Mouse (Mus musculus) heart, embryonic 14.5 days (tissue): ENCODE data around the gene Celf2. TPM values are rescaled to one million over a fixed set of nuclear protein-coding genes. Genes with fewer than 3 reads are reported as not detected.

Source experiments
- ATAC-seq: fragments of 200-750 bp; cut with Nextera tagmentation; 2 replicates; pipeline ENCODE4 v1.8.0; 2017; ENCODE audit warnings: low read depth, moderate TSS enrichment; ENCODE audit not compliant: insufficient number of reproducible peaks, insufficient read depth, low FRiP score
- H3K27ac ChIP-seq, 2 experiments: fragments of 200-500 bp in 1 of 2; fragments of 300-500 bp in 1 of 2; sonication (generic) in 1 of 2; replicated peaks in 1 of 2; 2 replicates each; pipeline ENCODE4 v1.5.1; 2012 to 2014; ENCODE audit warnings: low read depth in 2 of 2, low read length in 2 of 2, control low read depth in 1 of 2, mild to moderate bottlenecking in 1 of 2, mixed read lengths in 1 of 2; ENCODE audit not compliant: control insufficient read depth in 1 of 2, insufficient read depth in 1 of 2
- H3K27me3 ChIP-seq: fragments of 300-500 bp; sonication (generic); 2 replicates; pipeline ENCODE4 v1.6.1; 2014; ENCODE audit warnings: mild to moderate bottlenecking, low read length, control low read depth; ENCODE audit not compliant: control insufficient read depth, insufficient read depth
- H3K36me3 ChIP-seq: fragments of 300-500 bp; sonication (generic); 2 replicates; pipeline ENCODE4 v1.6.1; 2014; ENCODE audit warnings: mild to moderate bottlenecking, control low read depth, low read length, mixed read lengths; ENCODE audit not compliant: control insufficient read depth, insufficient read depth
- H3K4me1 ChIP-seq, 2 experiments: fragments of 200-500 bp in 1 of 2; fragments of 300-500 bp in 1 of 2; sonication (generic) in 1 of 2; 2 replicates each; pipeline ENCODE4 v1.6.1; 2012 to 2014; ENCODE audit warnings: low read length in 2 of 2, control low read depth in 1 of 2, mixed read lengths in 1 of 2; ENCODE audit not compliant: control insufficient read depth in 2 of 2, insufficient read depth in 2 of 2
- H3K4me2 ChIP-seq: fragments of 300-500 bp; sonication (generic); 2 replicates; pipeline ENCODE4 v1.6.1; 2014; ENCODE audit warnings: mild to moderate bottlenecking, low read length
- H3K4me3 ChIP-seq, 2 experiments: fragments of 200-500 bp in 1 of 2; fragments of 300-500 bp in 1 of 2; sonication (generic) in 1 of 2; 2 replicates each; pipeline ENCODE4 v1.5.1; 2012 to 2014; ENCODE audit warnings: low read length in 2 of 2, mild to moderate bottlenecking in 2 of 2, control low read depth in 1 of 2, low read depth in 1 of 2, moderate library complexity in 1 of 2; ENCODE audit not compliant: control insufficient read depth in 1 of 2, insufficient read depth in 1 of 2
- H3K9ac ChIP-seq: fragments of 300-500 bp; sonication (generic); 2 replicates; pipeline ENCODE4 v1.6.1; 2014; ENCODE audit warnings: mild to moderate bottlenecking, low read length
- H3K9me3 ChIP-seq: fragments of 300-500 bp; sonication (generic); 2 replicates; pipeline ENCODE4 v1.6.1; 2016; ENCODE audit warnings: low read length, control low read depth; ENCODE audit not compliant: control insufficient read depth
- WGBS: fragments of 180-500 bp; shearing (Covaris S2); extraction: QIAGEN DNeasy Blood & Tissue Kit; methylation state at CpG from one replicate; pipeline ENCODE4 v1.1.7; 2014; 5-methylcytosine and 5-hydroxymethylcytosine counted together
- polyA plus RNA-seq: library from polyadenylated mRNA; unstranded; fragments of >200 nt; fragmentation: Nextera tagmentation; extraction: Ambion mirVana; gene quantifications from 2 replicates; pipeline ENCODE4 v1.2.1, GENCODE M21; 2014

The Celf2 gene
- polyA plus RNA-seq, 1 experiment from 2014 or later, result 66.5 TPM

- Histone ChIP-seq H3K27me3 (no peaks in the 10 kb centered on the region), H3K36me3 (no peaks in the 10 kb centered on the region), H3K9me3 (no peaks in the 10 kb centered on the region), H3K4me1 (no peaks in the 10 kb centered on the region), H3K9ac (no peak overlapping the region), H3K27ac (no peak overlapping the region), H3K4me3 (no peak overlapping the region), H3K4me2 (no peak overlapping the region)
- ATAC-seq, result no peak
- 80% methylated on average over 2 of the region's 2 CpGs for WGBS
These were observed 198.6 kb downstream of the Celf2 start for GRCm38 (mm10) chr2:7310840-7311182.

DNA sequence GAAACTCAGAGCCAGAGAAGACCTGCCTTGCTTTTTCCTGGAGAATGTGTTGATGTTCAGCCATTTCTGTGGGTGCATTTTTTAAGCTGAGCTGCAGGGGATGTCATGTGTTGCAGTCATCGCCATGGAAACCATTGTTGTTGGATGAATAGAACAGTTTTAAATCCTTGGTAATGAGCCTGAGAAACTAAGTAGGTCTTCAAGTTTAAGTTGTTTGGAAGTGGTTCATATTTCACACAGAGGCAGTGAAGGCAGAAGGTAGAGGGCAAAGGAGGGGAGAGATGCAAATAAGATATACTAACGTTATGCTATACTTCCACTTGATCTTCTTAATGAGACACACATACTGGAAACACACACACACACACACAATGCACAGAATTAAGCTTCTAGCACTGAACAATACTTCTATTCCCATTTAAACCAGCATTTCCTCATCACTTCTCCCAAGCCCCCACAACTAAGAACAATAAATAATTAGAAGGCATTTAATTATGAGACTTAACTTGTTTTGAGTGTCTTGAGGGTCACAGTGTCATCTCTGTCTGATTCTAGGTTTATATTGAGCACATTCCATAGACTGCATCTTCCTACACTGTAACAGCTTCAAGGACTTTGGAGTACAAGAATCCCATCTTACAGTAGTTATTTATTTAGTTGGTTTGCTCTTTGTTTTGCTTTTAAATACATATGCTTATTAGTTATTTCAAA, 199.1 kb downstream of the Celf2 start:
- no peak for ATAC-seq

DNA sequence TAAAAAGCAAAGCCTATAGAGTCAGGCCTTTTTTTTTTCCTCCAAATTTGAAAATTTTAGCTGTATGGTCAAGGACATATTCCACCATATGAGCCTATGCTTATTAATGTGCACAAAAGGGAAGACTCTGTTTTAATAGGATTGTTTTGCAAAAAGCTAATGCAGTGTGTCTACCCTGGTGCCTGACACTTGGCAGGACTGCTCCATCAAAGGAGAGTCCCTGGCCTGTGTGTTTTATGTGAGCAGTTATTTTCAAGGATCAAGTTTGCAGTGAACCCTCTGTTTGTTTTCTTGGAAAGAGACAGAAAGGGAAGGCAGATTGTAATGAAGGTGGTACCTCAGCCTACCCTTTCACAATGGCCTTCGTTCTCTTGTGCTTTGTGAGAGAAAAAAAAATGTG, 200.0 kb downstream of the Celf2 start:
- H3K9me3 ChIP-seq, result no peaks in the 10 kb centered on the region
- H3K27me3 ChIP-seq, result no peaks in the 10 kb centered on the region
- no peak overlapping the region for H3K4me3 ChIP-seq
- H3K4me1 ChIP-seq, result no peaks in the 10 kb centered on the region
- no peak for ATAC-seq
- no peak overlapping the region for H3K27ac ChIP-seq
- no peak overlapping the region for H3K9ac ChIP-seq
- H3K4me2 ChIP-seq, result no peak overlapping the region
- 90% methylated on average over 1 of the region's 1 CpGs for WGBS
- no peaks in the 10 kb centered on the region for H3K36me3 ChIP-seq

More for the DNA sequence above, 199.1 kb downstream of the Celf2 start:
- H3K27me3 ChIP-seq, result no peaks in the 10 kb centered on the region
- no peaks in the 10 kb centered on the region for H3K36me3 ChIP-seq
- no peaks in the 10 kb centered on the region for H3K9me3 ChIP-seq
- H3K4me3 ChIP-seq, result no peak overlapping the region
- no peaks in the 10 kb centered on the region for H3K4me1 ChIP-seq
- no peak overlapping the region for H3K4me2 ChIP-seq
- H3K9ac ChIP-seq, result no peak overlapping the region
- no peak overlapping the region for H3K27ac ChIP-seq
- 58% methylated on average over 2 of the region's 2 CpGs for WGBS

DNA sequence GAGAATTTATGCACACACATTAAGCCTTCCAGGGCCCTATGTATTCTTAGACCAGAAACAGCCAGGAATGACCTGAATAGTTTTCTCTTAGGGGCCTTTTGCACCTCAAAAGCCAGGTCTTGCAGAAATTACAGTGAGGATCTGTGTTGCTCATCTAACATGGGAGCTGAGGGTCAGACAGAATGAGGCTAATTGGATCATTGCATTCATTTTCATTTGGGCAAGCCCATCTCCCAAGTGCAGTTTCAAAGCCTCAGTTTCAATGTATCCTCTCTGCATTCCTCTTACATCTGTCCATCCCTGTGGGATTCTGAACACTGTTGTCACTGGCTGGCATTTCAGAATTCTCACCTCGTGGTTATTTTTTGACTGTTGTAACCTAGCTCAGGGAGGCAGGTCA, 200.6 kb downstream of the Celf2 start:
- Histone ChIP-seq H3K9me3 (no peaks in the 10 kb centered on the region), H3K27ac (no peak overlapping the region), H3K9ac (no peak overlapping the region), H3K4me2 (no peak overlapping the region), H3K27me3 (no peaks in the 10 kb centered on the region), H3K4me3 (no peak overlapping the region), H3K4me1 (no peaks in the 10 kb centered on the region), H3K36me3 (no peaks in the 10 kb centered on the region)
- ATAC-seq, result no peak
- 48% methylated on average over 1 of the region's 1 CpGs for WGBS

DNA sequence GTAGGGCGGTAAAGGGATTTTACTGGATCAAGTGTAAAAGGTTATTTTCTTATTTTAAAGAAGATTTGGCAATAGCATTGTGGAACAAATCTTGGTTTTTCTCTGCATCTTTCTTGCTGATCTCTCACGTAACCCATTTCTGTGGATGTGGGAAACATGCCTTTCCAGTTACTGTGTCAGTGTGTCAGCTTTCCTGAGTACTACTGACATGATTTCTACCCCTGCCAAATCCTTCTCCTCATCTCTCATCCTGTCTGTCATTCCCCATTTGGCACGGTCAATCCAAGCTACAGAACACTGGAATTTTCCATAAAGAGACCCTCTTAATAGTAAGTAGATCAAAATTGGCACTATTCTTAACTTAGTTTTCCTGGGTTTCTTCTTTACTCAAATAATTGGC, 221.9 kb downstream of the Celf2 start:
- peaks cover 0 to 8% of the 10 kb centered on the region in 2 experiments; a peak in 2 of 4 replicates for H3K4me1 ChIP-seq
- ATAC-seq, result no peak
- H3K4me3 ChIP-seq, result no peak overlapping the region
- no peaks in the 10 kb centered on the region for H3K9me3 ChIP-seq
- H3K27me3 ChIP-seq, result no peaks in the 10 kb centered on the region
- H3K27ac ChIP-seq, result no peak overlapping the region
- H3K36me3 ChIP-seq, result no peaks in the 10 kb centered on the region
- H3K9ac ChIP-seq, result no peak overlapping the region
- H3K4me2 ChIP-seq, result no peak overlapping the region
- 75% methylated on average over 3 of the region's 3 CpGs for WGBS

GRCm38 (mm10) chr2:7273214-7273613, 236.1 kb downstream of the Celf2 start:
- Histone ChIP-seq H3K9me3 (no peaks in the 10 kb centered on the region), H3K4me1 (no peaks in the 10 kb centered on the region), H3K9ac (no peak overlapping the region), H3K4me2 (no peak overlapping the region), H3K4me3 (no peak overlapping the region), H3K27ac (no peak overlapping the region), H3K36me3 (no peaks in the 10 kb centered on the region), H3K27me3 (no peaks in the 10 kb centered on the region)
- no peak for ATAC-seq
- 79% methylated on average over 4 of the region's 4 CpGs for WGBS

- Histone ChIP-seq H3K4me3 (no peak overlapping the region), H3K27me3 (no peaks in the 10 kb centered on the region), H3K27ac (no peak overlapping the region), H3K9ac (no peak overlapping the region), H3K36me3 (no peaks in the 10 kb centered on the region), H3K9me3 (no peaks in the 10 kb centered on the region), H3K4me1 (no peaks in the 10 kb centered on the region), H3K4me2 (no peak overlapping the region)
- 76% methylated on average over 7 of the region's 7 CpGs for WGBS
- no peak for ATAC-seq
These were observed 239.3 kb downstream of the Celf2 start for GRCm38 (mm10) chr2:7270051-7270450.

GRCm38 (mm10) chr2:7267166-7267565, 242.2 kb downstream of the Celf2 start:
- 85% methylated on average over 4 of the region's 4 CpGs for WGBS
- H3K27me3 ChIP-seq, result no peaks in the 10 kb centered on the region

More at GRCm38 (mm10) chr2:7267166-7267565, 242.2 kb downstream of the Celf2 start:
- H3K36me3 ChIP-seq, result no peaks in the 10 kb centered on the region
- ATAC-seq, result no peak
- no peak overlapping the region for H3K4me3 ChIP-seq
- no peak overlapping the region for H3K27ac ChIP-seq
- no peak overlapping the region for H3K9ac ChIP-seq
- H3K4me1 ChIP-seq, result no peaks in the 10 kb centered on the region
- H3K9me3 ChIP-seq, result no peaks in the 10 kb centered on the region
- H3K4me2 ChIP-seq, result no peak overlapping the region
